Mouse (Mus musculus): ENCODE data around the gene Krtap1-4.

DNA sequence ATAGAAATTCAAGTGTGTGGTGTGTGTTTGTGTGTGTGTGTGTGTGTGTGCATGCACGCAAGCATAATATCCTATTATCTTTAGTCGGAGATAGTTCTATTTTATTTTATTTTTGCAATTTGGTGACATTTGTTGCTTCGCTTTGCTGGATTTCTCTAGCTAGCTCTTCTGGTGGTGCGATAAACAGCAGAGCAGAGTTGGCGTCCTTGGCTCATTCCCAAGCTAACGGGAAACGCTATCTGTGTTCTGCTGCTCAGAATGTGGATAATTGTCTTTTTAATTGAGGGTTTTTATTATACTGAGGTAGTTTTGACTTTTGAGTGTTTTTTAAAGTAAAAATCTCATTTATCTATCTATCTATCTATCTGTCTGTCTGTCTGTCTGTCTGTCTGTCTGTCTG is 1.6 kb upstream of the Krtap1-4 start:
- no peak for TF ChIP-seq GATA1 (IDR thresholded peaks at IDR 0.05; ENCODE audit: low read length)
- no peak for TF ChIP-seq TAL1 (IDR thresholded peaks at IDR 0.05; ENCODE audit: low read length)

Data from erythroblast, embryonic 14.5 days (primary cell).